Mouse (Mus musculus) megakaryocyte progenitor cell, adult 5-6 weeks (primary cell): ENCODE results near the gene Sik3. TPM values are rescaled to one million over a fixed set of nuclear protein-coding genes. Genes with fewer than 3 reads are reported as not detected.

ENCODE experiments used
- ATAC-seq: replicated peaks from 2 replicates; pipeline ENCODE4 v1.8.0; 2016; ENCODE audit warnings: mild to moderate bottlenecking, moderate TSS enrichment, inconsistent platforms; ENCODE audit not compliant: poor library complexity
- total RNA-seq, 2 experiments: library from RNA; stranded (forward) in 1 of 2; stranded (reverse) in 1 of 2; fragments of 157-497, 149-512 nt in 1 of 2; fragments of 200-1000 nt in 1 of 2; gene quantifications; 2 replicates each; pipeline versions ENCODE4 v1.2.3 to v1.2.4; 2015 to 2017

Sik3 gene
- total RNA-seq, 2 experiments from 2014 or later, result 13.3 to 26.8 TPM

- ATAC-seq, result no peak
These were observed 166.0 kb downstream of the Sik3 start for GRCm38 (mm10) chr9:46178595-46178994.

GRCm38 (mm10) chr9:46181297-46181696, 168.7 kb downstream of the Sik3 start:
- ATAC-seq, result 0 out of 2 replicates have a peak, but pooled peaks have one; percentile 35

- ATAC-seq, result no peak
These were observed 171.9 kb downstream of the Sik3 start for GRCm38 (mm10) chr9:46184542-46184941.

GRCm38 (mm10) chr9:46185191-46185590, 172.6 kb downstream of the Sik3 start:
- ATAC-seq, result peak; percentile 93

GRCm38 (mm10) chr9:46186387-46186786, 173.8 kb downstream of the Sik3 start:
- ATAC-seq, result 0 out of 2 replicates have a peak, but pooled peaks have one; percentile 44

- ATAC-seq, result no peak
These were observed 175.8 kb downstream of the Sik3 start for GRCm38 (mm10) chr9:46188370-46188769.

- ATAC-seq, result no peak
These were observed 176.3 kb downstream of the Sik3 start for GRCm38 (mm10) chr9:46188956-46189355.

- no peak for ATAC-seq
These were observed 176.8 kb downstream of the Sik3 start for GRCm38 (mm10) chr9:46189381-46189780.

GRCm38 (mm10) chr9:46191234-46191633, 178.6 kb downstream of the Sik3 start:
- ATAC-seq, result no peak

GRCm38 (mm10) chr9:46191644-46192043, 179.0 kb downstream of the Sik3 start:
- peak; percentile 55; the same call in 1 of the 2 replicates for ATAC-seq

GRCm38 (mm10) chr9:46192642-46193041, 180.0 kb downstream of the Sik3 start:
- no peak for ATAC-seq

GRCm38 (mm10) chr9:46194809-46195208, 182.2 kb downstream of the Sik3 start:
- no peak for ATAC-seq

GRCm38 (mm10) chr9:46196699-46197169, 184.1 kb downstream of the Sik3 start:
- 0 out of 2 replicates have a peak, but pooled peaks have one; percentile 23 for ATAC-seq

- 0 out of 2 replicates have a peak, but pooled peaks have one; percentile 27 for ATAC-seq
These were observed 185.8 kb downstream of the Sik3 start for GRCm38 (mm10) chr9:46198461-46198860.

- no peak for ATAC-seq
These were observed 186.3 kb downstream of the Sik3 start for GRCm38 (mm10) chr9:46198936-46199335.

- ATAC-seq, result no peak
These were observed 187.0 kb downstream of the Sik3 start for GRCm38 (mm10) chr9:46199609-46200008.

GRCm38 (mm10) chr9:46206834-46207500, 194.3 kb downstream of the Sik3 start:
- peak; percentile 70 for ATAC-seq

GRCm38 (mm10) chr9:46207501-46207869, 194.9 kb downstream of the Sik3 start:
- ATAC-seq, result no peak

- no peak for ATAC-seq
These were observed 195.9 kb downstream of the Sik3 start for GRCm38 (mm10) chr9:46208401-46208974.

GRCm38 (mm10) chr9:46210473-46210872, 197.9 kb downstream of the Sik3 start:
- ATAC-seq, result no peak

- no peak for ATAC-seq
These were observed 201.7 kb downstream of the Sik3 start for GRCm38 (mm10) chr9:46214276-46214675.

GRCm38 (mm10) chr9:46214946-46215337, 202.3 kb downstream of the Sik3 start:
- no peak for ATAC-seq
